Mouse (Mus musculus) ES-Bruce4 (cell line): ENCODE results near the gene Adamtsl5.

Source experiments
- CTCF ChIP-seq: IDR thresholded peaks from one replicate; pipeline ENCODE4 v1.8.1; 2011; ENCODE audit warnings: low read depth, low read length
- EP300 ChIP-seq: IDR thresholded peaks from 2 replicates; pipeline ENCODE4 v1.6.1; 2011; ENCODE audit warnings: low read depth, low read length; ENCODE audit not compliant: insufficient read depth
- POLR2A ChIP-seq: IDR thresholded peaks from one replicate; pipeline ENCODE4 v1.8.1; 2011; ENCODE audit warnings: low read length; ENCODE audit not compliant: insufficient read depth

- TF ChIP-seq POLR2A = no peak
- TF ChIP-seq CTCF = no peak
- TF ChIP-seq EP300 = no peak
Measured at GRCm38 (mm10) chr10:80294311-80294710, 53.9 kb downstream of the Adamtsl5 start.
